Mouse (Mus musculus) lung, postnatal 4 days (tissue): ENCODE data around the gene Gna11.

Source experiments
- DNase-seq, 2 experiments: peaks; one replicate each; pipeline ENCODE4 v3.0.0; 2021

Gna11 gene

GRCm38 (mm10) chr10:81502658-81503057 lies 42.3 kb downstream of the Gna11 start:
- DNase-seq = peak; percentile 85 to 93

- no peak for DNase-seq
These were observed 43.1 kb downstream of the Gna11 start for GRCm38 (mm10) chr10:81501863-81502262.

GRCm38 (mm10) chr10:81500032-81500431 lies 45.0 kb downstream of the Gna11 start, which contains the start of gene S1pr4:
Gene S1pr4 (minus strand): TSS chr10:81500132.
- no peak for DNase-seq

DNA sequence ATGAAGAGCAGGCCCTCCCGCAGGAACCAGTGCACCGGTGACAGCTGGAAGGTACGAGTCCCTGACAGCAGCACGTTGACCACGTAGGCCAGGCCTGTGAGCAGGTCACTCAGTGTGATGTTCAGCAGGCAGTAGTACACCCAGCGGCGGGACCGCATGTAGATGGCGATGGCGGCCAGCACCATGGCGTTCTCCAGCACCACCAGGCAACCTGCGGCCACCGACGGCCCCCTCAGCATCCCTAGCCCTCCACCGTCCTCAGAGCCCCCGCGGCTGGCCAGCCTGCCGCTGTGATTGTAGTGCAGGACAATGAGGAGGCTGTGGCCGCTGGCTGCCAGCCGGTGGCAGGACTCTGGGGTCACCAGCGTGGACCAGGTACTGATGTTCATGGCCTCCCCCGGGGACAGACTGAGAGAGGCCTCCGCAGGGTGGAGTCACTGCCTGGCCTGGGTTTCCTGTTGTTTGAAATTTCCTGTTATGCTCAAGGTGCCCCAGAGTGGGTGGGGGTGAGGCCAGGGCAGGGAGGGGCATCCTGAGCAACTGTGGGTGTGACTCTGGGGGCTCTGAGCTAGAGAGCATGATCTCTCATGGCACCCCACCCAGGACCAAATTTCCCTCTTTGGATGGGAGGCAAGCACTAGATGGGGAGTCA lies 45.6 kb downstream of the Gna11 start:
- peak; percentile 75 to 83 for DNase-seq

DNA sequence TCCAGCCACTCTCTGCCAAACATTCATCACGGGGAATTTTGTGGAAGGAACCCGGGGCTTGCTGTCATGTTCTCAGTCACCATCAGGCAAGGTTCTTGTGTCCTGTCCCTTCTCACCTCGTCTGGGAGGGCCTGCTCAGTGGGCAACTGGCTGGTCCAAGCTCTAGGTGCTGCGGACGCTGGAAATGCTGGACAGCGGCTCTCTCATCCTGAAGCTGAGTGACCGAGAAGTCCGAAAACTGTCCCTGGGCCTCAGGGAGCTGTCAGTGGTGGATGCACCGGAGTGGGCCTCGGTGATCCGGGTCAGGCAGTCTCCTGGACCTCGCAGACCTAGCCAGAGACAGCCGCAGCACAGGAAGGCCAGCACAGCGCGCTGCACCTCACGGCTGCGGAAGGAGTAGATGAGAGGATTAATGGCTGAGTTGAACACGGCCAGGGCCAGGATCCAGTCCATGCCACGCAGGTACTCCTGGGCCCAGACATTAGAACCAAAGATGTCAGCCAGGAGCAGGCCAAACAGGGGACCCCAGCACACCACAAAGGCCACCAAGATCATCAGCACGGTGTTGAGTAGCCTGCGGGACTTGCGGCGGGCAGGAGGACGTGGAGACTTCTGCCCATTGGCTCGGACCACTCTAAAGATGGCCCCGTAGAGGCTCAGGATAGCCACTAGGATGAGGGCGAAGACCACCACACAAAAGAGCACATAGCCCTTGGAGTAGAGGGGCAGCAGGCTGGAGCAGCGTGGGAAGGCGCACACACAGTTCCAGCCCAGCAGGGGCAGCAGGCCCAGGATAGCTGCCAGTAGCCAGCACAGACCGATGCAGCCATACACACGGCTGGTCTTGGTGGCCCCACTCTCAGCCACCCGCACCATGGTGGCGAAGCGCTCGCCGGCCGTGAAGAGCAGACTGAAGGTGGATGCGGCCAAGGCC lies 46.4 kb downstream of the Gna11 start:
- DNase-seq = peak in 1 of 2 experiments; percentile 42

- DNase-seq = peak in 1 of 2 experiments; percentile 47
These were observed 47.4 kb downstream of the Gna11 start for GRCm38 (mm10) chr10:81497401-81498270.

GRCm38 (mm10) chr10:81496969-81497368 lies 48.0 kb downstream of the Gna11 start:
- no peak for DNase-seq

GRCm38 (mm10) chr10:81496264-81496901 lies 48.6 kb downstream of the Gna11 start, which contains the start of gene Ncln:
Gene Ncln (minus strand): TSS chr10:81496392.
- peak; percentile 98 to 99 for DNase-seq

DNA sequence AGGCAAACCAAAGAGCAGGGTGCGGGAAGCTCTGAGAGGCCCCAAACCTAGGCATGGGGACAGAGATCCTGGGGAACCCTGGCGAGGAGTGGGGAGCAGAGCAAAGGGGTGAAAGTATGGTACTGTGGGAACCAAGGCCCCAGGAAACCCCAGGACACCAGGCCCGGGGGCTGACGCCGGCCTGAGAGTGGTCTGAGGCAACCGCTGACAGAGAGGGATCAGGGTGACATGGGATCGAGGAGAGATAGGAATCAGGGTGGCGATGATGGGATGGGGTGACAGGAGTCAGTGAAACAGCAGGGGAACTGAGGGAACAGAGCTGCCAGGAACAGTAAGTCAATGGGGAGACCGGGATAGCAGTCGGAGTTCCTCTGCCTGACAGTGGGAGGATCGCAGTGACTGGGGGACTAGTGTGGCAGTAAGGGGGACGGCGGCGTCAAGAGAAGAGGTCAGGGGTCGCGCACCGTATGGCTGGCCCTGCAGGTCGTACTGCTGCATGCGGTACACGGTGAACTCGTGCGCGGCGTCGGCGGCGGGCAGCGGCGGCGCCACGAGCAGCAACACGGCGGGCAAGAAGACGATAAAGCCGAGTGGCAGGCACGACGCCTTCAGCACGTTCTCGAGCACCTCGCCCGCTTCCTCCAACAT lies 49.2 kb downstream of the Gna11 start:
- DNase-seq = peak in 1 of 2 experiments; percentile 24

- peak in 1 of 2 experiments; percentile 25 for DNase-seq
These were observed 49.8 kb downstream of the Gna11 start for GRCm38 (mm10) chr10:81495151-81495550.

DNA sequence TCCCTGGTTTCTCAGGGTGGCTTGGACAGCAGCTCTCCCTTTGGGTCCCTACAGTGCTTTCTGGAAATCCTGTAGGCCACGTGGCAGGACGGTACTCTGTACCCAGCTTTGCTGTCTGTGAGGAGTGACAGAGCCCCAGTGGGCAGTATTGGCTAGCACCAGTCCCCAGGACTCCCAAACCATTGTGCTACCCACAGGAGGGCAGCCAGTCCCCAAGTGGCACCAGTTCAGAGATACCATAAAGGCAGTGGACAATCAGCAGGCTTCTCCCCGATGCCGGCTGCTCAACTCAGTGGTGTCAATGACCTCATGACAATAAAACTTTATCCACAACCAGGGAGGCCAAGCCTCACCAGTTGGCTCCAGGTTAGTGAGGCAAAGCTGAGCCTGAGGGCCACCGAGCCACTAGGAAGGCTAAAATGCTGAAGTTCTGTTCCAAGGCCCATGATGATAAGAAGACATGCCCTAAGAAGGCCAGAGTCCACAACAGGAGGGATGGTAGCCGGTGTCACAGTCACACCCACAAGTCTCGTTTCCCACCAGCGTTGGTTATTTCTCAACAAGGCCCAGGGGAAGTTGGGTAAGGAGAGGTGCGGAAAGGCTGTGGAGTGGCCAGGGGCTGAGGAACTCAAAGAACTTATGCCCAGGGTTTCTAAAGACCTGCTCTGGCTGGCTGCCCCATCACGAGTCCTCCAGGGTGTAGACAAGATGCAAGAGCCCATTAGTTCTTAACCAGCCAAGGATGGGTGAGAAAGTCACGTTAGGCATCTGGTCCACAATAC lies 50.5 kb downstream of the Gna11 start:
- DNase-seq = peak; percentile 57 to 58

DNA sequence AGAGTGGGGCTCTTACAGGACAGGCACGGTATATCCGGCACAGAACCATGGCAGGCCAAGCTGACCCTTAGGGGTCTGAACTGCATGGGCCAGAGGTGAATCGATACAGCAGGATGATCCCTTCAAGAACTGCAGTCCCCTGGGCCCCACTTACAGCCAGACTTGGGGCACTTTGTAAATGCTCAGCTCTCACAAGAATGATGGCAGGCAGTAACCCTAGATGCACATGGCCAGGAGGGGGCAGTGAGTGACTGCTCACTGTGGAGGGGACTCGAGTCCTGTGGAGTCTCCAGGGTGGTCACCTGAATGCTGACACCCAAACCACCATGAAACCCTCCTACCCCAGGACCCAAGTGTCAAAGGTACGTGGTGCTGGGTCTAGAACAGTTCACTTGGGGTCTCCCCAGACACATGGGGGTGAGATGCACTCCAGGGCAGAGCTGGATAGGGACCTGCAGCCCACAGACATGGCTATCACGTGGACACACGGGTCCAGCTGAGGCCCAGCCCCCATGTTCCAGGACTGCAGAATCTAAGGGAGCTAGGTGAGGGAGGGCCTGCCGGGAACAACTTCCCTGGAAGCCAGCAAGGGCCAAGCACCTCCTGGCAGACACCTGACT lies 51.3 kb downstream of the Gna11 start:
- peak in 1 of 2 experiments; percentile 29 for DNase-seq

- no peak for DNase-seq
These were observed 52.3 kb downstream of the Gna11 start for GRCm38 (mm10) chr10:81492606-81493240.

GRCm38 (mm10) chr10:81491018-81491417 lies 54.0 kb downstream of the Gna11 start:
- DNase-seq = no peak

DNA sequence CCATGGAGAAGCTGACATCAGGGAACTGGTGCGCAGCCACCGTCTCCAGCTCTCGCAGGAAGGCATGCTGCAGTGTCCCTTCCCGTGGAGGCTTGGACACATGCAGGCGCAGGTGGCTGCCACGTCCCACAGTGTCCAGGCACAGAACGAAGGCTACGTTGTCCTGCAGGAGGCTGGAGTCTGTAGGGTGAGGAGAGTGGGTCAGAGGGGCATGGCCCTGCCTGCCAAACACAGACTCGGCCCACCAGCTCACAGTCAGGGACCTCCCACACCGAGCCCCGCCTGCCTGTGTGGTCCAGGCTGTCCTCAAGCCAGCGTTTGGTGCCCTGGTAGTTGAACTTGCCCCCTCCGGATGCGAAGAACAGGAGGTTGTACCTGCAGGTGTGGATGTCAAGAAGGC lies 55.0 kb downstream of the Gna11 start:
- no peak for DNase-seq

DNA sequence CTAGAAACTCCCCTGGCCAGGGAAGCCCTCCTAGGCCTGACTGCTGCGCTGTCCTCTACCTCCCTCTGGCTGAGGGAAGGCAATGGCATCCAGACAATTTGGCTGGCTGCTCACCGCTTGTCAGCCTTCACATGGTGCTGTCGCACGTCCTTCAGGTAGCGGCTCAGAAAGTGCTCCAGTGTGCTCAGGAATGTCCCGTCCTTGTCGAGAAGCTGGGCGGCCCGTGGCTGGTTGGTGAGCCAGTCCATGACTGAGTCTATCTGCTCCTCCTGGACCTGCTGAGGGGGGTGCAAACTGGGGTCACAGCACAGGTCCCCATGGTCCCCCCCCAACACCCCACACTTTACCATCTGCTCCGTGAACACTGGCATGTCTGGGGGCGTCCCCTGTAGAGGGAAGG lies 56.9 kb downstream of the Gna11 start:
- DNase-seq = peak in 1 of 2 experiments; percentile 27

DNA sequence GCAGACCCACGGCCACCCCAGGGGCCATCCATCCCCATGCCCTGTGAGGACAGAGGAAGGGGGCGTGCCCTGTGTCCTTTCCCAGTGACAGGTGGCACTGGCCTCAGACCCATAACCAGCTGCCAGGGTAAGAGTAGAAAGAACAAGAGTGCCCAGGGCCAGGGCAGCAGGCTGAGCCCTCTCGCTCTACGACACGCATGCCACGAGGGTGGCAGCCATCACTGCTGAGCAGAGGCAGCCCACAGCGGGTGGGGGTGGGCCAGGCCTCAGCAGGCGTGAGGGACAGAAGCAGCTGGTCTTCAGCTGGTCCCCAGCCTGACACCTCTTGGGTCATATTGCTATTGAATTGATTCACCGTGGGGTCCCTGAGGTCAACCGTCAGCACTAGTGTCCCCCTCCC lies 58.5 kb downstream of the Gna11 start:
- DNase-seq = peak in 1 of 2 experiments; percentile 29

DNA sequence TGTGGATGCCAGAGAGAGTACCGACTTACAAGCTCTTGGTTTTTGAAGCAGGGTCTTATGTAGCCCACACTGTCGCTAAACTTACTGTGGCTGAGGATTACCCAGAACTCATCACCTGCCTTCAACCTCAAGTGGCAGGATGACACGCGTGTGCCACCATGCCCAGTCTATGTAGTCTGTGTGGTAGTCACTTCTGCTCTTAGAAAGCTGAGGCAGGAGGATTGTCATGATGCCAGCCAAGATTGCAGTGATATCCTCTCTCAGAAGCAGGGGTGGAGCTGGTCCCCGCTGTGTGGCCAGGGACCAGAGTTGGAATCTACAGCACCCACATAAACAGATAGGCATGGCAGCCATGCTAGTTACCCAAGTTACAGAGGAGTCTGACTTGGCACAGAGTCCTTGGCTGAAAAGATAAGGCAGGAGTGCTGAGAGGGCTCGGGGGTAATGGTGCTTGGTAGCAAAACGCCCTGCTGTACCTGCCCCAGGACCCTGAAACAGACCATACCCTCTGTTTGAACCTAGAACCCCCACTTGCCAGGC lies 59.4 kb downstream of the Gna11 start:
- no peak for DNase-seq

GRCm38 (mm10) chr10:81485060-81485449 lies 59.9 kb downstream of the Gna11 start:
- DNase-seq = no peak
